Mouse (Mus musculus): ENCODE data around the gene Mapk10.

Gene Mapk10

GRCm38 (mm10) chr5:103211101-103211848 is at the start of gene Mapk10:
TSS of gene Mapk10 (minus strand) at chr5:103211334.
- DNase-seq (ENCODE audit: low spot score) = peak; percentile 95

- DNase-seq (ENCODE audit: low spot score) = no peak
These were observed 45.0 kb upstream of the Mapk10 start for GRCm38 (mm10) chr5:103256144-103256543.

GRCm38 (mm10) chr5:103242430-103242829 is 31.3 kb upstream of the Mapk10 start:
- DNase-seq (ENCODE audit: low spot score) = no peak

- DNase-seq (ENCODE audit: low spot score) = no peak
These were observed 20.7 kb upstream of the Mapk10 start for GRCm38 (mm10) chr5:103231822-103232221.

- no peak for DNase-seq (ENCODE audit: low spot score)
These were observed 19.2 kb upstream of the Mapk10 start for GRCm38 (mm10) chr5:103230334-103230733.

GRCm38 (mm10) chr5:103229321-103229720 is 18.2 kb upstream of the Mapk10 start:
- DNase-seq (ENCODE audit: low spot score) = no peak

- DNase-seq (ENCODE audit: low spot score) = no peak
These were observed 10.9 kb upstream of the Mapk10 start for GRCm38 (mm10) chr5:103221997-103222396.

- DNase-seq (ENCODE audit: low spot score) = peak; percentile 36
These were observed 490 bp downstream of the Mapk10 start for GRCm38 (mm10) chr5:103210644-103211043.

- DNase-seq (ENCODE audit: low spot score) = no peak
These were observed 1.1 kb downstream of the Mapk10 start for GRCm38 (mm10) chr5:103210018-103210417.

GRCm38 (mm10) chr5:103209486-103209885 is 1.6 kb downstream of the Mapk10 start:
- no peak for DNase-seq (ENCODE audit: low spot score)

GRCm38 (mm10) chr5:103208869-103209268 is 2.3 kb downstream of the Mapk10 start:
- no peak for DNase-seq (ENCODE audit: low spot score)

- DNase-seq (ENCODE audit: low spot score) = no peak
These were observed 3.1 kb downstream of the Mapk10 start for GRCm38 (mm10) chr5:103208021-103208511.

GRCm38 (mm10) chr5:103197796-103198325 is 13.3 kb downstream of the Mapk10 start:
- DNase-seq (ENCODE audit: low spot score) = no peak

- no peak for DNase-seq (ENCODE audit: low spot score)
These were observed 16.6 kb downstream of the Mapk10 start for GRCm38 (mm10) chr5:103194549-103194948.

GRCm38 (mm10) chr5:103193700-103194099 is 17.4 kb downstream of the Mapk10 start:
- no peak for DNase-seq (ENCODE audit: low spot score)

- DNase-seq (ENCODE audit: low spot score) = peak; percentile 10
These were observed 19.6 kb downstream of the Mapk10 start for GRCm38 (mm10) chr5:103191577-103191976.

GRCm38 (mm10) chr5:103184256-103184655 is 26.9 kb downstream of the Mapk10 start:
- DNase-seq (ENCODE audit: low spot score) = no peak

- DNase-seq (ENCODE audit: low spot score) = no peak
These were observed 29.5 kb downstream of the Mapk10 start for GRCm38 (mm10) chr5:103181622-103182021.

GRCm38 (mm10) chr5:103177010-103177409 is 34.1 kb downstream of the Mapk10 start:
- peak; percentile 16 for DNase-seq (ENCODE audit: low spot score)

- DNase-seq (ENCODE audit: low spot score) = no peak
These were observed 35.1 kb downstream of the Mapk10 start for GRCm38 (mm10) chr5:103175989-103176388.

GRCm38 (mm10) chr5:103174607-103175006 is 36.5 kb downstream of the Mapk10 start:
- DNase-seq (ENCODE audit: low spot score) = no peak

GRCm38 (mm10) chr5:103171207-103171606 is 39.9 kb downstream of the Mapk10 start:
- DNase-seq (ENCODE audit: low spot score) = no peak

- DNase-seq (ENCODE audit: low spot score) = no peak
These were observed 43.8 kb downstream of the Mapk10 start for GRCm38 (mm10) chr5:103167371-103167770.

GRCm38 (mm10) chr5:103166755-103167154 is 44.4 kb downstream of the Mapk10 start:
- no peak for DNase-seq (ENCODE audit: low spot score)
